Mouse (Mus musculus): ENCODE data around the gene Brd3.

Brd3 gene

DNA sequence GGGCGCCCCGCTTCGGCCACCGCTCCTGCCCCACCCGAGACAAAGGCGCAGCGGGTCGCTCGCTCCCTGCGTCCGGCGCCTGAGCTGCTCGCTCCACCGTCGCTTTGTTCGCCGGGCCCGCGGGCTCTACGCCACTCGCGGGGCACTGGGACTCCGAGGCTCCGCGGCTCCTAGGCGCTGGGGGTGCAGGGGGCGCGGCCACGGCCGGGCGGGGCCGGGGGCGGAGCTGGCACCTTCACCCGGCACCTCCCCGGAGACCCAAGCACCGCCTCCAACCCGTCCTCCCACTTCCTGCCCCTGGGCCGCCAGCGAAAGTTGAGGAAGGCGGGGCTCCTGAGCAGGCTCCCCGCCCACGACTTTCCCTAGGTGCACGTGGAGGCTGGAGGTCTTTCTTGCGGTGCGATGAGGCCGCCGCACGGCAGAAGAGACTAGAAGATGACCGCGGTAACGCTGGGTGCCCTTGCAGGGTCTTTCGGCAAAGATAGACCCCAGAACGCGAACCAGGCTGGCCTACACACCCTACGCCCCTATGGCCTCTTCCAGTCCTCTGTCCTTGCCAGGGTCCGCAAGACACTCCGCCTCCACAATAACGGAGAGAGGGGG, 80.5 kb downstream of the Brd3 start, which contains the start of gene Vav2:
Gene Vav2 (minus strand): TSS at position 179 of the 603 bp plus-strand sequence.
- peak; percentile 93 for DNase-seq (ENCODE audit: extremely low spot score, low spot score)

DNA sequence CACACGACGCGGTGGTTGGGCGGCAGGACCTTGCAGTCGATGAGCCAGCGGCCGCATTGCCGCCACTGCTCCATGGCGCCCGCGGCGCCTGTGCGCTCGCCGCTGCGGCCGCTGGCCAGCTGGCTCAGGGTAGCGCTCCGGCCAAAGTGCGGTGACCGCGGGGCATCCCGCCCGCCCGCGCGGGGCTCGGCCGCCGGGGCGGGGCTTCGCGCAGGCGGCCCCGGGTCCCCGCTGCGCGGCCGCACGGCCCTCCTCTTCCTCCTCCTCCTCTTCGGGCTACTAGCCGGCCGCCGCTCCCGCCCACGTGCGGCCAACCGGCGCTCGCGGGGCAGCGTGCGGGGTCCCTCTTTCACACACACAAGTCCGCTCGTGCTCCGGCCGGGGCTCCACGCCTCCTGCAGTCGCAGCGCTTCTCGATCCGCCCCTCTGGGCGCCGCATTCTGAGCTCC, 81.0 kb downstream of the Brd3 start:
- no peak for DNase-seq (ENCODE audit: extremely low spot score, low spot score)

DNA sequence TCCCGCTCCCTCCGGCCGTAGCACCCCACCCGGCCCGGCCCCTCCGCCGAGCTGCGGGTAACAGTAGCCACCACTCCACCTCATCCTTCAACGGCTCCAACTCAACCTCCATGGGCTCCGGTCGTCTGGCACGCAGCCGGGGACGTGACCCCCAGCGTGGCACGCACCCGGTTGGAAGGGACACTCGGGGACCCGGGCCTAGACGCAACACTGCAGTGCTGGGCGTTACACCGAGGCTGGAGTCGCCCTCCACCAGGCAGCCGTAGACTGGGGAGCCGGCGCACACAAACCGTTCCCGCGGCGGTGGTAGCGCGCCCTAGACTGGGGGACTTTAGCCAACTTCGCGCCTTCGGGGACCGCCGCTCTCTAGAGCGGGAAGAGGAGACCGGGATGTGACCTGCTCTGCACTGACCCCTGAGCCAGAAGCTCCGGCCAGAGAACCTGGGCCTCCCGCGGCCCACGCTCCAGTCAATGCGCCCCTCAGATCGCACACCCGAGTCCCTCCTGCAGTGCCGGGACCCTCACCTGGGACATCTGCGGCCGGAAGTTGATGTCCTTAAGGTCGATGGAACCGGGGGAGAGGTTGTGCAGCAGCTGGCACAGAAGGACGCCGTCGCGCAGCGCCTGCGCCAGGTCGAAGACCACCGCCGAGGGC, 81.6 kb downstream of the Brd3 start:
- DNase-seq (ENCODE audit: extremely low spot score, low spot score): peak; percentile 70

DNA sequence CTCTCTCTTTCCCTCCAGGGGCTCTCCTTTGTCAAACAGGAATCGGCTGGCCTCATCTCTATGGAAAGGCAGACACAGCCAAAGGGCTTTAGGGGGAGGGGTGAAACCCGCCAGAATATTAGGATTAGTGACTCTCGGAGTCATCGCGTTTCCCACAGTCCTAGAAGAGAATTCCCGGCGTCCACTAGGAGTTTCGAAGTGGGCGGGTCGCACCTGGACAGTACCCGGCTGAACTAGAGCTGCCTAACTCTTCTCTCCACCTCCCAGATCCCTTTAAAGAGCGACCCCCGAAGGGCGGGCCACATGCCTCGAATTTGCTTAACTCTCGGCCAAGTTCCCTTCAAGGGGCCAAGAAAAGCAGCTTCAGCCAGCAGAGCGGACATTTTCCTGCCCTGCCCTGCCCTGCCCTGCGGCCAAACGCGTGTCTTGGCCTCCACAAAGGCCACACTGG, 82.3 kb downstream of the Brd3 start:
- peak; percentile 73 for DNase-seq (ENCODE audit: extremely low spot score, low spot score)

DNA sequence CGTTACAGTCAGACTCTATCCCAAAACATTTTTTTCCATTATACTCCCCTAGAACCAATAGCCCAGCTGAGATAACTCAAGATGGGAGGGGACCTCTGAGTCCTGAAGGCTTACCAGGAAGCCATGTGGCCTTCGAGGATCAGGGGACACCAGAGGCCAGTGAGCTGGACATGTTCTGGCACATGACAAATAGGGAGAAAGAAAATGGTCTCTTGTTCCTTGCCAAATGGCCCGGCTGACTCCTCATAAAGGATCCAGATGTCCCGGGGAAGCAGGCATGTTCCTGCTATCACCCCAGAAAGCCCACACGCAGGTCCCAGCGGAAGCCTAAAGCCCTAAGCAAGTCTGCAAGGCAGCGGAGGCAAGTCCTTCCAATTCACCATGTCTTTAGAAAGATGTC, 83.9 kb downstream of the Brd3 start:
- DNase-seq (ENCODE audit: extremely low spot score, low spot score): no peak

DNA sequence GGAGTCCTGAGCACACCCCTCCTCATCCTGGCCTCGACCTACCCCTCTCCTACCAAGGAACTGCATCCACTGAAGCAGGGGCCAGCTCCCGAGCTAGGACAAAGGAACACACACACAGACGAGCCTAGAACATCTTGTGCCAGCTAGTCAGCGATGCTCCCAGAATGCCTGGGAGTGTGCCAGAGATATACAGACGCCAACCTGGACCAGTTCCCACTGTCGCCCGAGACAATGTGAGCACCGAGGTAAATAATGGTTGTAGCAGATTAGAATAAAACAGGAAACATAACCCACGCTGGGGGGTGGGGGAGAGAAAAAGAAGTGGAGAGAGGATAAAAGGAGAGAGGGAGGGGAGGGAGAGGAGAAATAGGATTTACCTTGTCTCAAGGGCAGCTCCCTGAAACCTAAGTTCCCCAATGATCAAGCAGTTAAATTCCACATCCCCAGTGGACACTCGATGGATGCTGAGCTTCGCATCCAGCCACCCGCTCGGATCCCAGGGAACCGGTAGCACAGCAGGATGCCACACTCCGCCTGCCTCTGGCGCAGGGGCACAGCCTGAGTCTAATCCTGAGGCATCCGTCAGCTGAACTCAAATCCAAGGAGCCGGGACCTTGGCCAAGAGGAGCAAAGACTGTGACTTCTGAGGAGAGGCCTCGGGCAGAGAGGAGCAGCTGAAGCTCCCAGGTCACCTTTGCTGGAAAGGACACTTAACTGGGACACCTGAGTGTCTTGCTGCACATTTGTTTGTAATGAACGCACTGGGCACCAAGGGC, 86.0 kb downstream of the Brd3 start:
- no peak for DNase-seq (ENCODE audit: extremely low spot score, low spot score)

DNA sequence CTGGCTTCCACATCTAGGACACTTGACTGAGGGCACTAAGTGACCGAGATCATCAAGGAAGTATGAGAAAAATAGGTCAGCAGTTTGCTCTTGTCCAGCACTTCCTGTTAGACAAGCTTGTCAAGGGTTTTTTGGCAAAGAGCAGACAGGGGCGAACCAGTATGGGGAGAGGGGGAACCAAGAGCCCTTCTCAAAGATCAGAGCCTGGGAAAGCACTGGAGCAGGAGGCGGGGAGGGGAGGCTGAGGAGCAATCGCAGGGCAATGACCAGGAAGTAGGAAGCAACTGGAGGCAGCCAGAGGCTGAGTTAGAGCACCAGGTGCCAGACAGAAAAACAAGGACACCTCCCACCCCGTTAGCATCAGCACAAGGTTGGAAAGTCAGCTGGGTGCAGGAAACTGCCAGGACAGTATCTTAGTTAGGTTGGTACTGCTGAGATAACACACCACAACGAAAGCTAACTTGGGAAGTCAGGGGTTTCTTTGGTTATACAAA, 88.8 kb downstream of the Brd3 start:
- DNase-seq (ENCODE audit: extremely low spot score, low spot score): no peak

DNA sequence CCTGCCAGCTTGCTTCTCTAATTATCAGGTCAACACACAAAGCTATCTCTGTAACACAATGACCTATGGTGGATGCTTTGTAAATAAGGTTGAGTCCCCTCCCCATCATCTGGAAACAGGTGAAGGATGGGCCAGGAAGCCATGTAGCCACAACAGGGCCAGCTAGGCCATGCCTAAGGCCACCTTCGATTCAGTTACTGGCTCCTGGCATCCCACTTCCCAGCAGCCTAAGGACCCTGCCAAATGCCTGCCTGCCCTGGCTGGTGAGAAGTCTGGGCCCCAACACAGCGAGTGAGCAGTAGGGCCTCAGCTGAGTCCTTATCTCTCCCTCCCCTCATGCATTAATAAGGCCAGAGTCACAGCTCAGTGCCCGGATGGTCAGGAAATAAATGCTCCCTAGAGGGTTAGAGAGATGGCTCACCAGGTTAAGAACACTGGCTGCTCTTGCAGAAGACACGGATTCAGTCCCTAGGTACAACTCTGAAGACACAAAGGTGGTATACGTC, 89.8 kb downstream of the Brd3 start:
- DNase-seq (ENCODE audit: extremely low spot score, low spot score): no peak

DNA sequence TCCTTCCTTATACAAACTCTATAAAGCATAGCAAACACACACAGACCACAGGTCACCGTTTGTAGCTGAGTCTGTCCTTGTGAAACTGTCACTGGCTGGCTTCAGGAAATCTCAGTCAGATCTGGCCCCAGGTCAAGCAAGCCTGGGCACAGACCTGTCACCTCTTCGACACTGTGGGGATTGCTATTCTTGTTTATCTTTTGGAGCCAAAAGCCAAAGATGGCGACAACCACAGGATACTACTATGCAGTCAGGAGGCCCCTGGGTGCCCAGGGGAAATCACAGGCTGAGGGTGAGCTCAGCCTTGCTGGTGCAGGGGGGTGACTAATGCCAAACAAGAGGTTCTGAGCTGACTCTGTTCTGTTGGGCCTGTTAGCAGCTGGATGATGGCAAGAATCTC, 91.0 kb downstream of the Brd3 start:
- no peak for DNase-seq (ENCODE audit: extremely low spot score, low spot score)

DNA sequence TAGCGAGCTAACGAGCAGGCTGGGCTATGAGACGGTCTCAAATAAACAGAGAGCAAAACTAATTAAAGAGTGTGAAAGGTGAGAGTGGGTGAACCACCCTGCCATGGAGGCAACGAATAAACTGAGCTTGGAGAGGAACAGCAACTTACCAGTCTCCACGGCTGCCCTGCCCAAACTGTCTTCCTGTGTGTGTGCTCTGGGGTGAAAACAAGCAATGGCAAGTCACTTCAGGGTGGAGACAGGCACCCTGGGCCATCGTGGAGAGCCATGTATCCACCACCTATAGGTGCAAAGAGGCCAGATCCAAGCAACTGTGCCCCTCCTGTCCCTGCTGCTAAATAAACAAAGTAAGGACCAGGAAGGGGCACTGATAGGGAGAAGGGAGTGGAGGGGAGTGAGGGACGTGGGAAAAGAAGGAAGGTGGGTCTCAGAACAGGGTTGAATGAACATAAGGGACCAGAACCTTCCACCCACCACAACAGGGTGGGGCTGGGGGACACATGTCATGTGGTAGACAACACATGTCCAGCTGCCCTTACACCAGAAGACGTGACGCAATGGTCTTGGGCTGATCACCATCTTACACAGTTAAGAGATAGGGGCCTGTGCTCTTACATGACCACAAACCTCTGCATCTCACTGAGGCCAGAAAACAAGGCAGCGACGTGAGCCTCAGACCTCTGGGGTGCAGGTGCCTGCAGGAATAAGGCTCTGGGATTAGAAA, 92.2 kb downstream of the Brd3 start:
- DNase-seq (ENCODE audit: extremely low spot score, low spot score): no peak

DNA sequence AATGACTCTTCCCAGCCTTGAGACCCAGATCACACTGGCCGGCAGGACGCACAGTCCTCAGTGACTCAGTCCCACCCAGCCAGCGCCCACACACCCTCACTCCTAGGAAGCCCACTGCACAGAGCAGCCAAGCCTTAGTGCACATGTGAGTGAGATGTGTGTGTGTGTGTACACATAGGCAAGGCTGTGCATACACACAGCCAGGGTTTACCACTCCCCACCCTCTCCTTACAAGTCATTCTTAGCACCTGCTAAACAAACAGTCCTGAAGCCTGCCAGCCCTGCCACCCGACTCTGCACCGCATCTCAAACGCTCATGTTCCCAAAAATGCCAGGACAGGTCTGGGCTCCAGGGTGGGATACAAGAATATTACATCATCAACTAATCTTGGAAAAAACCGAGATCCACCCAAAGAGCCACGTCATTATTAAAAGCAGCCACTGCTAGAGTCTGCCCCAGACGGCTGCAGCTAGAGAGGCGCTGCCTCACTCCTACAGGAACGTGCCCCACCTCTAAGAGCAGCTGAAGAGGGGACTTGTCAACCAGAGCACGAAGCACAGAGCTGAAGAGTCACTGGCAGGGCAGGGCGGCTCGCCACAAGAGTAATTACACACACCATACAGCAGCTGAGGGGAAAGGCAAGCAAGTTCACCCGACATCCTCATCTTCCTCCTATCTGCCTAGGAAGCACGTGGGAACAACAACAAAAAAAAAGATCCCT, 93.4 kb downstream of the Brd3 start:
- DNase-seq (ENCODE audit: extremely low spot score, low spot score): no peak

DNA sequence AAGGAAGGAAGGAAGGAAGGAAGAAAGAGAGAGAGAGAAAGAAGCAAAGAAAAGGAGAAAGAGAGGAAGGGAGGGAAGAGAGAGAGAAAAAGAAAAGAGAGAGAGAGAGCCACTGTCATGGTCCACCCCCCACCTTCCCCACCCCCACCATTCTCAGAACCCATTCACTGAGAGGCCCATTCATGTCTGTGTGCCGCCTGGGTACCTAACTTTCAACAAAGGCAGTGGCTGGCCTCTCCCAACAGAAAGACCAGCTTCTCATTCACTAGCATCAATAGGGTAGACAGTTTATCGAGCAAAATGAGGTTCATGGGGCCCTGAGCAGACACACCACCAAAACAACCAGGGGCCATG, 93.9 kb downstream of the Brd3 start:
- no peak for DNase-seq (ENCODE audit: extremely low spot score, low spot score)

DNA sequence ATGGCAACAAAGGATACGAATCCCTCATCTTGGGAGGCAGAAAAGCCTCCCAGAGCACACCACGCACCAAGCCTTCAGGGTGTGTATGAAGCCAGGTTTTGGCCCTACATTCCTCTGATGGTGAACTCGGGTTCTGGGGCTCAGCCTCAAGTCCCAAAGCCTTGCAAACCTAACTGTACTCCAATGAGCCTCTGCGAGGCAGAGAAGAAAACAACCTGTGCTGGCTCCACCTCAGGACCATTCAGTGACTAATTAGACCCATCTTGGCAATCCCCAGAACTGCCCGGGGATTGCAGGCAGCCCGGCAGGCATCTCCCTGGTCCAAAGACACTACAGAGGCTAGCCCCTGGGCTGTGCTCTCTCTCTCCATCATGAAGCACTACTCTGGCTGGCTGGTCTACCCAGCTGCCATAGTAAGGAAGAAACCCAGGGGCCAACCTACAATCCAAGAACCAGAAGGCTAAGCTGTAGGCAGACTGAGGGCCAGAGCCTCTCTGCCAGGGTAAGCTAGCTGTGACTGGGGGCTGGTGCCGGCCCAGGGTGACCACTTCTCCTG, 95.1 kb downstream of the Brd3 start:
- DNase-seq (ENCODE audit: extremely low spot score, low spot score): no peak

DNA sequence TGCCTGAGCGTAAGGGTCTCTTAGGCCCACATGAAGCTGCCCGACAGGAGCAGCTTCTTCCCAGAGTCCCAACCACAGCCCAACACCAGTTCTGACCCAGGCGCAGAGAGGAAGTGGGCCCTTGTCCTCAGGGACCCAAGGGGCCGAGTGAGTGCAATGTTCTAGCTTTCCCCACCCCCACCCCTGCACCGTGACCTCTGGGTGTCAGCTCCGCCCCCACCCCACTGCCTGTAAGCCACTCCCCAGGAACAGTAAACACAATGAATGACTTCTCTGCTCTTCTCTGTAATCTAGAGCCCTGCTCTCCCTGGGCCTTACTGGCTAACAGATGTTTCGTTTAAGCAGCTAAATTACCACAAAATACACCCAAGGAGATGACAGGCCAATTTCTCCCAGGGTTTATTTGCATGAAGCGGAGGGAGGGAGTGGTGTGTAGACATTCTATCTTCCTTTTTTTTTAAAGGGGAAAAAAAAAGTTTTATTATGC, 95.7 kb downstream of the Brd3 start:
- DNase-seq (ENCODE audit: extremely low spot score, low spot score): peak; percentile 57

DNA sequence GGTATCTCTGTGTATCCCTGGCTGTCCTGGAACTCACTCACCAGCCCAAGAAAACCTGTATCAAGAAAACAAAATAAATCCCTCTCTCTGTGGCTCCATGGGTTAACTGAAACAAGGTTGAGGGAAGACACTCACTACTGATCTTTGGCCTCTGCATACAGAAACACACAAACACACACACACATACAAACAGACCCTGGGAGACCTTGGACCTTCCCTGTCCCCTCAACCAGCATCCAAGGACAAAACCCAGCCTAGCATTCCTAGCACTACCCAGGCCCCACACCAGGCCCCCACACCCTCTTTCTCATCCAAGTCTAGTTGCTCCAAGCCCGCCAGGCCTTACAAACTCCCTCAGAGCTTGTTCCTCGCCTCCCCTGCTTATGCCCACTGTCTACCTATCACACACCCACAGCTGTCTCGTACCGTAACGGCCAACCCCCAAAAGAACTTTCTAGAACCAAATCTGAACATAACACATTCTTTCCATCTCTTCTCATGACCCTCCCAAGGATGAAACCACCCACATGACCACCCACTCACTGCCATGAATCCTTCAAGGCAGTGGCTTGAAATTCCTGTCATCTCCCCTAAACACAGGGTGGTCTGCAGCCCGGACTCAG, 96.8 kb downstream of the Brd3 start:
- no peak for DNase-seq (ENCODE audit: extremely low spot score, low spot score)

DNA sequence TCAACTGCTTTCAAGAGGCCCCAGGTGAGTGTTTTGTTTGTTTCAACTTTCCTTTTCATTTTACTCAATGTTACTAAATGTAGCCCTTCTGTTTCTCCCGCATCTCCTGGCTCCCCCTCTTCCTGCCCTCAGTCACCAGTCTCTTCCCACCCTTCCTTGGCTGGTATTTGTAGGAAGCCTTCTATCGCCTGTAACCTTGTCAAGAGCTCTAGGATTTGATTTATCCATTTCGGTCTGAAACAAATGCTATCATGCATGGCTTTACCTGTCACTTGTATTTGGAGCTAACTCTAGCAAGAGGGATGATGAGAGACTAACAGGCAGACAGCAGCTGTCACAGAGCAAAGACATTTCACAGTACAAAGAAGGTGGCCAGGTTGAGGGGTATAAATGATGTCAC, 99.3 kb downstream of the Brd3 start:
- no peak for DNase-seq (ENCODE audit: extremely low spot score, low spot score)

DNA sequence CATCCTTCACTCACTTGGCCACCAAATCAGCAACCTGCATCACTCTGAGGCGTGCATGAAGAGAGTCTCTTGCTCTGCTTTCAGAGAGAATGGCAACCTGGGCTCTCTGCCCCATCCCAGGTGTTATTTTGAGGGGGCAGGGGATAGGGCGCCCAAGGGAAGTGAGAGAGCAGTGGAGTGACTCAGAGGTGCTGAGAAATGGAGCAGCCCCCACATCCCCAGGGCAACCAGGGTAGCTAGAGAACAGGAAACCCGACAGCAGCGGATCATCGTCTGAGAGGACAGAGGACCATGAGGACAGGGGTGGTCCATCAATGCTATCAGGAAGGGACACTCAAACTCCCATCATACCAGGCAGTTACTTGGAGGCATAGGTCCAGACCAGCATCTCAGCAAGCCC, 100.5 kb downstream of the Brd3 start:
- no peak for DNase-seq (ENCODE audit: extremely low spot score, low spot score)

DNA sequence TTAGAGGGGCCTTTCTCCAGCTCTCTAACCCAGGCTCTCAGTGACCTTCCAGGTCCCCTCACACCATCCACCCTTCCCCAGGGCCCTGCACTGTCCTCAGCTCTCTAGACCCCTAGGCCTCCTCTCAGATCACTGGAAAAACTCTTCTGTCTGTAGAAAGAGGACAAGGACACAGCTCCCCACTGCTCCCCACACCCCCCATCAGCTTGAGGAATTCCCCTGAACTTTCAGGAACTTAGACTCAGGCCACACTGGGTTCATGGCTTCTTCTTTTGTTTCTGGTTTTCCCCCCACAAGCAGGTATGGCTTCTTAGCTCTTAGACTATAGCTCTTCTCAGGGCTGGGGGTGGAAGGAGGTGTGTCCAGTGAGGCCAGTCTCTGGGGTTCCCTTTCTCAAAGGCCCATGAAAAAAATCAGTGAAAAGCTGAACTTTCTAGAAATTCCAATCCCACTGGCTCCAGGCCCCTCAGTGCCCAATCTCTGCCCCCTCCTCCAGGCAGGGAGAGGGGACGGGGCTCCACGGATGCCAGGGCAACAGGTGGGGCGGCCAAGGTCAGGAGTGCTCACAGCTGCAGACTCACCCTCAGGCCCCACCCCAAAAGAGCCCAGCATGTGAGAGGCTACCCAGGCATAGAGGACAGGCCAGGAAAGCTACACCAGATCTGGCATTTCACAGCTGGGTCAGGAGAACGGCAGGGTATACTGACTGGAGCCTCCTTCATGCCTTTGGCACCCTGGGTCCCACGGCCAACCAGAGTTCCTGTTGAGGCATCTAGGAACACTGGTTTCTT, 102.2 kb downstream of the Brd3 start:
- DNase-seq (ENCODE audit: extremely low spot score, low spot score): no peak
